Mouse (Mus musculus) lung, embryonic 14.5 days (tissue): ENCODE measurements at regions not wholly inside any gene's neighbourhood (a gene's known extent, or its start where the extent isn't known, plus 50 kb on each side); places are given as distances from the start of the nearest gene placed in this dataset.

Experiments
- ATAC-seq: fragments of 200-750 bp; cut with Nextera tagmentation; 2 replicates; pipeline ENCODE4 v1.8.0; 2017; ENCODE audit warnings: mild to moderate bottlenecking, moderate TSS enrichment, moderate library complexity; ENCODE audit not compliant: insufficient read depth
- DNase-seq: peaks from one replicate; pipeline ENCODE4 v3.0.0-alpha.2; 2015
- H3K27ac ChIP-seq: fragments of 300-500 bp; sonication (generic); 2 replicates; pipeline ENCODE4 v1.5.1; 2014; ENCODE audit warnings: low read depth, mild to moderate bottlenecking, moderate library complexity
- H3K27me3 ChIP-seq: fragments of 300-500 bp; sonication (generic); 2 replicates; pipeline ENCODE4 v1.6.1; 2014; ENCODE audit warnings: low read length, control low read depth; ENCODE audit not compliant: insufficient read depth
- H3K36me3 ChIP-seq: fragments of 300-500 bp; sonication (generic); 2 replicates; pipeline ENCODE4 v1.6.1; 2014; ENCODE audit warnings: control low read depth; ENCODE audit not compliant: insufficient read depth
- H3K4me1 ChIP-seq: fragments of 300-500 bp; sonication (generic); 2 replicates; pipeline ENCODE4 v1.6.1; 2014; ENCODE audit warnings: antibody characterized with exemption, control low read depth; ENCODE audit not compliant: insufficient read depth
- H3K4me2 ChIP-seq: fragments of 300-500 bp; sonication (generic); 2 replicates; pipeline ENCODE4 v1.6.1; 2014; ENCODE audit warnings: mild to moderate bottlenecking
- H3K4me3 ChIP-seq: fragments of 300-500 bp; sonication (generic); 2 replicates; pipeline ENCODE4 v1.5.1; 2014; ENCODE audit warnings: low read depth, low read length
- H3K9ac ChIP-seq: fragments of 300-500 bp; sonication (generic); 2 replicates; pipeline ENCODE4 v1.6.1; 2014
- H3K9me3 ChIP-seq: fragments of 300-500 bp; sonication (generic); 2 replicates; pipeline ENCODE4 v1.6.1; 2016; ENCODE audit warnings: low read depth, low read length, control low read depth
- CTCF ChIP-seq: IDR thresholded peaks from 2 replicates; pipeline ENCODE4 v1.5.1; 2016; ENCODE audit warnings: antibody characterized with exemption, low read depth
- WGBS: fragments of 180-500 bp; shearing (Covaris S2); extraction: QIAGEN DNeasy Blood & Tissue Kit; methylation state at CpG from one replicate; pipeline ENCODE4 v1.1.7; 2014; 5-methylcytosine and 5-hydroxymethylcytosine counted together

GRCm38 (mm10) chrX:49947678-49948077 is 56.4 kb upstream of the Olfr1322 start:
- Histone ChIP-seq H3K9ac (no peak overlapping the region), H3K9me3 (no peaks in the 10 kb centered on the region), H3K4me3 (no peak overlapping the region), H3K27me3 (no peaks in the 10 kb centered on the region), H3K36me3 (no peaks in the 10 kb centered on the region), H3K4me1 (no peaks in the 10 kb centered on the region), H3K27ac (no peak overlapping the region), H3K4me2 (no peak overlapping the region)
- DNase-seq: peak; percentile 0
- 50% methylated on average over 1 of the region's 1 CpGs for WGBS
- no peak for ATAC-seq
- no peak for TF ChIP-seq CTCF
